Mouse (Mus musculus) myocyte (in vitro differentiated cells): Measurements from ENCODE around the gene Adamts12.

ENCODE experiments used
- E2F4 ChIP-seq: IDR thresholded peaks from one replicate; pipeline ENCODE4 v1.6.1; 2011; ENCODE audit warnings: mild to moderate bottlenecking, control low read depth, moderate library complexity; ENCODE audit not compliant: insufficient read depth
- MYOG ChIP-seq, 3 experiments: IDR thresholded peaks; one replicate each; pipeline ENCODE4 v1.6.1; 2011; ENCODE audit warnings: control low read depth in 2 of 3, low read depth in 2 of 3, mild to moderate bottlenecking in 2 of 3; ENCODE audit not compliant: insufficient read length in 2 of 3, control insufficient read depth in 1 of 3, insufficient read depth in 1 of 3
- POLR2A ChIP-seq: IDR thresholded peaks from one replicate; pipeline ENCODE4 v1.6.1; 2011; ENCODE audit warnings: low read depth, mild to moderate bottlenecking, control low read depth, moderate library complexity; ENCODE audit not compliant: insufficient read length
- USF1 ChIP-seq: IDR thresholded peaks from one replicate; pipeline ENCODE4 v1.6.1; 2011; ENCODE audit warnings: low read depth, mild to moderate bottlenecking, control low read depth, moderate library complexity

DNA sequence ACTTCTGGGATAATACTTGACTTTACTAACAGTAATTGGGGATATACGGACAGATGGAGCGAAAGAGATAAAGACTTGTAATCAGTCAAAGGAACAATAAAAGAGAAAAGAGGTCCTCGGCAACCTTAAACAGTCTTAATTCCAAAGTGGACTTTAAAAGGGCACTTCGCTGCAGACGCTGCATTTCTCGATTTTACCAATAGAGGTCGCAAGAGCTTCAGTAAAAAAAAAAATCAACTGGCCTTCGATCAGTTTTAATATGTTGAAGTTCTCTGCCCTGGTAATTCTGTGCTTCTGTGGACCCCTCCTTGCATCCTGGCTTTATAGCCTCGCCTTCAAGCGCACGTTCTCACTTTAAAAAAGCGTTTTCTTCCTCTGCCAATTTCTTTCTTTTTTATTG, 26.1 kb upstream of the Adamts12 start:
- TF ChIP-seq MYOG (IDR thresholded peaks at IDR 0.05; ENCODE audit: control insufficient read depth in 1 of 3, insufficient read depth in 1 of 3, insufficient read length in 2 of 3, low read depth in 2 of 3), result no peak
- no peak for TF ChIP-seq POLR2A
- TF ChIP-seq USF1, result no peak
- TF ChIP-seq E2F4, result no peak
